Mouse (Mus musculus): ENCODE data around the gene Tmem117.

- TF ChIP-seq CTCF (IDR thresholded peaks at IDR 0.05; ENCODE audit: borderline replicate concordance, control insufficient read depth, extremely low read depth, insufficient read depth, low read length, poor library complexity) = no peak
- no peak for TF ChIP-seq POLR2A (IDR thresholded peaks at IDR 0.05; ENCODE audit: control insufficient read depth, extremely low read depth, insufficient read depth, low read length, poor library complexity)
Measured at GRCm38 (mm10) chr15:94933044-94933443, 304.0 kb downstream of the Tmem117 start.
